Mouse (Mus musculus): Measurements from ENCODE around the gene Tnrc6c. TPM values are rescaled to one million over a fixed set of nuclear protein-coding genes. Genes with fewer than 3 reads are reported as not detected.
"Not testable (repeated sequence)": the region's sequence is repeated elsewhere in the genome, so short reads cannot be mapped to it uniquely, and the experiment has no call there.

Gene Tnrc6c
- total RNA-seq, 2 experiments from 2014 or later: 20.5 to 25.8 TPM

DNA sequence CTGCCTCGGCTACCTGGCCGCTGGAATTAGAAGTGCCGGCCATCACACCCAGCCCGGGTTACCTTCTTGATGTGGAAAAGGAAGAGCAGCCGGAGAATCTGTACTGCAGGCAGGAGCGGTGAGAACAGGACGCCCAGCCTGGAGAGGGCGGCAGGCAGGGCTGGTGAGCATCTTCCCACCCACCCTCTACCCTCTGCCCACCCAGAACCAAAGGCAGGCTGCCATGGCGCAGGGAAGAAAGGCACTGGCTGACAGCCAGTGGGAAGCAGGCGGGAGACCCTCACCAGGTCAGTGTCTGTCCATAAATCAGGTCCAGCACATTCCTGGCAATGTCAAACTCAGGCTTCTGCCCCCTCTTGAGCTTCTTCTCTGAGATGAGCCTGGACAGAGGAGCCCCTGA, 116.3 kb downstream of the Tnrc6c start:
- no peak for DNase-seq

DNA sequence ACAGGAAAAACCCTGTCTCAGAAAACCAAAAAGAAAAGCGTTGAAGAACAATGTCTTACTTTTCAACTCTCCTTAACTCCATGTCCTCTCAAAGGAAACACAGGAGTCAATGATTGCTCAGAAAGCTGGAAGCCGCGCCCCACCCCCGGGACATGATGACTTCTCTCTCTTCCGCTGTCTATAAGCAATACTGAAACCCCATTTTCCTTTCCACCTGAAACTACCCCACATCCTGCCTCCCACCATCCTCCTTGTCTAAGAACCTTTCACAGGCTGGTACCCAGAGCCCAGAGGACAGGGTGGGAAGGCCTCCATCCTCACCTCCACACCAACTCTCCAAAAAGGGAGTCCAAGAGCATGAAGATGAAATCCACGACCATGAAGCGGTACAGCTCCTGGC, 118.3 kb downstream of the Tnrc6c start:
- no peak for DNase-seq

DNA sequence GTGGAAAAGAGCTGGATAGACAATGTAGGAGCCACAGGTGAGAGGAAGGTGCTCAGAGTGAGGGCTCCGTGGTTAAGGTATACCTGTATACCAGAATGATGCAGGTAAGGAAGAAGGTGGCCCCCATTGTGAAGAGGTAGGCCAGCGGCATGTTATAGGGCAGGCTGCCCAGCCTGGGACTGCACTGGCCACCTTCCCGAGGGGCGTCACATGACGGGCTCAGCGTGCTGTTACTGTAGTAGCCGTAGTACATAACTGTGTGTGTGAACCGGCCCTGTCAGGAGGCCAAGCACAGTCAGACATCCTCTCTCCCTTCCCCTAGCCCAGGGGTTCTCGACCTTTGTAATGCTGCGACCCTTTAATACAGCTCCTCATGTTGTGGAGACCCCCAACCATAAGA, 120.8 kb downstream of the Tnrc6c start:
- no peak for DNase-seq

DNA sequence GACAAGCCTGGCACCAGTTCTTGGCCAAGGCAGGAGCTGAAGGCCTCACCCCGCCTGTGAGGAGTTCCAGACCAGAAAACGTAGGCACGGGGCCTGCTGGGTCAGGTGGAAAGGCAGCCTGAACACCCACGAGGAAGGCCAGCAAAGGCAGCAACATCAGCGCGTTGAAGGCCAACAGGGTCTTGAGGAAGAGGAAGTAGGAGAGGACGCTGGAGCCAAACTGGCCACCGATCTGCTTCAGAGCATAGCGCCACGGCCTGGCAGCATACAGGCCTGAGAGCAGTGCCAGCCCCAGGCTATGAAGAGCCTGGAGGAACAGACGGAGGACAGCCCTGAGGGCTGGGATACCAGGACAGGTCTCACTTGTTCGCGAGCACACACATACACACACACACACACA, 121.5 kb downstream of the Tnrc6c start:
- no peak for DNase-seq

DNA sequence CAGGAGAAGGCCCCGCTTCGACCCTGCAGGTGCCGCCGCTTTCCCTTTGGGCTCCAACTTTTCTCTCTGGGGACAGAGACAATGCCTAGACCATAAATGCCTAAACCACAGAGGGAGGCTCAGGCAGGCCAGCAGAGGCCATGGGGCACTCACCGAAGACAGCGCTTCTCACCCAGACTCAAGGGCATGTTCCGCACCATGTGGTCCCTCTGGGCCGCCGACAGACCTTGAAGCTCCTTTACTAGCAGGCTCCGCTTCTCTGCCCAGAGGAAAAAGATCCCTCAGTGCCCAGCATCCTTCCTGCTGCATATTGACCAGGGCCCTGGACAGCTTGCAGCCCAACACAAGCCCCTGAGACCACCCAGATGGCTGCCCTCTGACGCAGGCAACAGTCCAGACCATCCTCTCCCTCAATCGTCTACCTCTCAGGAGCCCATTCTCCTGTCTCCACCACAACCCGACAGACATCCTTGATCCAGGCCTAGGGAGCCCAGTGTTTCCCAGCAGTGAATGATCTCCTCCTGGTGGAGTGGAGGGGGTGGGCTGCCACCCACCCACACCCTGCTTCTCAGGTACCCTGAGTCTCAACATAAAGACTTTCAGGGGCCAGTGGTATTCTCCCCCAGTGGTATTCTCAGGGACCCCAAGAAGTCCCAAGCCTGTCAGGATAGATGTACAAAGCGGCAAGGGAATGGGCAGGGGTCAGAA, 122.2 kb downstream of the Tnrc6c start:
- no peak for DNase-seq

DNA sequence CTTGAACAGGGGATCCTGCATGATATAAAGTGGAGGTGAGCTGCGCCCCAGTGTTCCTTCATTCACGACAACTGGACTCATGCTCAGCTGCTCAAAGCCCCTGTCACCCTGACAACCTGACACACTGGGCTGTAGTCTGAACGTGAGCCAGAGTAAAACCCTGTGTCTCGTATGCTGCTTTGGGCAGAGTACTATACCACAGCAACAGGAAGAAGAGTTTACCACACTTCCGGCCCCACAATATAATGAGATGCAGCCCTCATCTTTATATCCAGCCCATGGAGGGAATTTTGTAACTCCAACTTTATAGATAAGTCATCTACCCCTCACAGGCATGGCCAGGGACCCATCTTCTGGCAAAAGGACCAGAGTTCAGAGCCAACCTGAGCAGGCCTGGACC, 123.0 kb downstream of the Tnrc6c start:
- DNase-seq: no peak

DNA sequence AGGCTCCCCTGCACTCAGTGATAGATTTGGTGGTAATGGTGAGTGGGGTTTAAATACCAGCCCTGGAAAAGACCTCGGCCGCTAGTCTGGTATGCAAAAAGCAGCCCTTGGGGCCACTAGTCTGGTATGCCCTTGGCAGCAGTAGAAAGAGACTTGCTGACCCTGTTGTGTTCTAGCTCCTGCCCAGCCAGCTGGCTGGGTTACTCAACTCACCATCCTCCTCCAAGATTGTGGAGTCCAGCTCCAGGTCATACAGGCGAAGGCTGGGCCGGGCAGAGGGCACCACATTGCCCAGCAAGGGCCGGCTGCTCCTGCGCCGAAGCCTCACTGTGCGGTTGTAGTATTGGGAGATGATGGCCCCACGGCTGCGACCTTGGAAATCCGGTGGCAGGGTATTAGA, 123.9 kb downstream of the Tnrc6c start:
- no peak for DNase-seq

DNA sequence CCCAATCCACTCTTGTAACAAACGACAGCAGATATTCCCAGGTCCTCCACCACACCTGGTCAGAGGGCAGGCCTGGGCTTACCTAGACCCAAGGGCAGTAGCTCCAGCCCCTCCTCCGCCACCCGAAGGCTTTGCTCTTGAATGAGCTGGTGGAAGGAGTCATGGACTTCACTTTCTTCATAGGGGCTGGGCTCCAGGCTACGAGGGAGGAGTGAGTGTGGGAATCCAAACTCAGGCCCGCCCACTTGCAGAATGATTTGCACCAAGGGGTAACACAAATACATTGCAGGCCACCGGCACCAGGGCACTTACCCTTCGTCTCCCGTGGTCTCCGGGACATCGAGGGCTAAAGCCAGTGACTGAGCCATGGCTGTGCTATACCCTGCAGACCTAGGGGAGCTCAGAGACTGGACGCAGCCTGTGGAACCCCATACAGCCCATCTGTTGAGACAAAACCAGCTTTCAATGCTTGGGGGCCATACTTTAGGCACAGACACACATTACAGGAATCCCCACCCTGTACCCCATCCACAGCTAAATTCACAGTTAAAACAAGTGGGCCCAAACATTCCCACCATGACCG, 124.9 kb downstream of the Tnrc6c start:
- DNase-seq: no peak

DNA sequence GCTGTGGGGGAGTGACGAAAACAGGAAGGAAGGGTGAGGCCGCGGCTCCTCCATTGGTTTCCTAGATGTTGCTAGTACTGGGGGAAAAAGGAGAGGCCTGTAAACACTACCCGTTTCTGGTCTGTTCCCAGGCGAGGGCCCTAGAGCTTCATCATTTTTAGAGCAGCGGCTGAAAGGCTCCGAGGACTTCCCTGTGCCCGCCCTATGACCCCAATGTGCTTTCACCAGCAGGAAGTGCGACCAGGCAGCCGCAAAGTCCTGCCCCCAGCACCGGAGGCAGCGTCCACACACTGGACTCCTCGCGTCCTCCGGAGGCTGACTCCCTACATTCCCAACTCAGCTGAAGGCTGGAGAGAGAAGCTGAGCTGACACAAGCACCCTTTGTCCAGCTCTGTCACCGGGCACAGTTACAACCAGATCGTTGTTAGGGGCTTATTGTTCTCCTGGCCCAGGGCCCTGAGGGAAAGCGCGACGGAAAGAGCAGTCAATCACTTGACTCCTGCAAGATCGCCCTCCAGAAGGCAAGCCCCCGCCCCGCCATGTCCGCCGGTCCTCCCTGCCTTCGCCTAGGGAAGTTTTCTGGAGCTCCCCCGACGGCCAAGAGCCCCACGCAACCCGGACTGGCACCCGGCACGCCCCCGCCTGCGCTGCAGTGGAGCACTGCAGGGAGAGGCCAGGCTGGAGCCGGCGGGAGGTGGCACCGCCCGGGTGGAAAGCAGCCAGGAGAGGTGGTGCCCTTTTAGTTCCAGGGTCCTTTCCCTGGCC, 125.5 kb downstream of the Tnrc6c start:
- peak; percentile 64 for DNase-seq

DNA sequence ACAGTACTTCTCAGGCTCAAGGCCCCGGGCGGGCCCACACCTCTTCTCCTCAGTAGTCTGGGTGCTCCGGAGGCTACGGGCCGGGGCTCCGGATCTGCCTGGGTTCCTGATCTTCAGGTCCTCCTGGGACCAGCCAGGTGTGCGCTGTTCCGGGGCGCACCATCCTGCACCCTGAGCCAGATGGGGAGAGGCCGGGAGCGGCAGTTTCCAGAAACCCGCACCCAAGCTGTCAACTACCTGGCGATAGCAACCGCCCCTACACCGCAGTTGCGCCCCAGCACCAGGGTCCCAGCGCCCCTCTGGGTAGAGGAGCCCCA, 126.1 kb downstream of the Tnrc6c start:
- no peak for DNase-seq

DNA sequence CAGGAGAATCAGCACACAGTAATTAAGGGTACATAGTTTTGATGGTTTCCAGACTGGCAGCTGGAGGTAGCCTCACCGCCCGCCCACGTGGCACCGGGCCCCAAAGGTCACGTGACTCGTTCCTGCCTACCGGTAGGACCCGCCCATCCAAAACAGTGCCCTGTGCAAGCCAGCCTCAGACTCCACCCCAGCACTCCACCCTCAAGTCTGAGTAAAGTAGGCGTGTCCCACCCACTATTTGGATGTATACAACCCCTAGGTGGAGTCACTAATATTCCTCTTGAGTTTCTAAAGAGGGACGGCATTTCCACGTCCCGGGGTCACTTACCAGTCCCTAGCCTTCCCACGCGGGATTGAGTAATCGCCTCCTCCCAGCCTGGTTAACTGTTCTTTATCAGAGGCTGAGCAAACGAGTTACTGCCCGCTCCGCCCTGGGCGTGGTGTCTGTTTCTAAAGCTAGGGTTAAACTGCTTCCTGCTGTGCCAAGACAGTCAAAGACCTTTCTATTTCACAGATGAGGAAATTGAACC, 126.6 kb downstream of the Tnrc6c start:
- DNase-seq: peak; percentile 82

DNA sequence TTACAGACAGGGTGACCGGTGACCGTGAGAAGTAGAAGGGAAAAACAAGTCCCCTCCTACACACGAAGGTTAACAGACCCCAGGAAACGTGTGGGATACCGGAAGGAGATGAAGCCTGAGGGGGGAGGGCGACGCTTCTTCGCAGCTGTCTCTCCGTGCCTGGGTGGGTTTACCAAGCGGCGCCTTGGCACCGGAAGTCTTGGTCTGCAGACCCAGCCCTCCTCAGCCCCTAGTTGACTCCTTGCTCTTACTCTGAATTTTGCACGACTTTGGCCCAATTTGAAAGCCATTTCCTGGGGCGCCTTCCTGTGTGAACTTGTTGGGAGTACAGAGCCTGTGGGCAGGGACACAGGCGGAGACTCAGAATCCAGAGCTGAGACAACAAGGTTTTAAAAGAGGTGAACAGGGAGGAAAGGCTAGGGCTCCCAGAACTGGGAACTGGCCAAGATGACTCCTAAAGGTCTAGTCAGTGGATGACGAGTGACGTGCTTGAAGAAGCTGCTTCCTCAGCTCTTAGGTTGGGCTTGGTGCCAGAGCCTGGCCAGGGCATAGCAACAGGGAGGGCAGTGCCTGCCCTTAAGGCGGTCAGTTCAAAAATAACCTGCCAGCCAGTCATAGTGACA, 127.2 kb downstream of the Tnrc6c start:
- DNase-seq: peak; percentile 64

DNA sequence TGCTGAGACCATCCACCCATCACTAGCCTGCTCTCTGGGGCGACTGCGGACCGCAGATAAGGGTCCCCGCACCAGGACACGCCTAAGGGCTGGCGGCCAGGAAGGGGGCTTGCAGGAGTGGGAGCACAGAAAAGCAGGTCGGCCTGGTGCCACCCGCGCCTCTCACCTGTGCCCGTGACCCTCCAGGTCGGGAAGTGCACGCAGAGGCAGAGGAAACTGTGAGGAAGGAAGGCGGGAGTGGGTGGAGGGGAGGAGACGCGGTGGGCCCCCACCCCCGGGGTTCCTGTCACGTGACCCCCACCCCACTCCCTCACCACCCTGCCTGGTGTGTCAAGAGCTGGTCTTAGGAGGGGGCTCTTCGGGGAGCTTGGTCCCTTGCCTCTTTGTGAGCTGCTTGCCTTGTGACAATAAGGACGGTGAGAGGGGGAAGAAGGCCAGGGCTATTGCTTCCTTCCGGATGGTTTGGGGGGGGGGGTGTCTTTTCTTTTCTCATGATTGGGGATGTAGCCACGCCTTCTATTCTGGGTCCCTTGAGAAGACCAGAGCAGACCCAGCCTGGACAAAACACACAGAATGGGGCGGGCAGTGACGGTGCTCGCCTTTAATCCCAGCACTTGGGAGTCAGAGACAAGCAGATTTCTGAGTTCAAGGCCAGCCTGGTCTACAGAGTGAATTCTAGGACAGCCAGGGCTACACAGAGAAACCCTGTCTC, 128.1 kb downstream of the Tnrc6c start, which contains the start of the genes Tmc8 and Tmc6:
TSS of gene Tmc8 (plus strand) at position 84 of the 712 bp plus-strand sequence.
TSS of gene Tmc6 (minus strand) at position 206 of the 712 bp plus-strand sequence.
- no peak for DNase-seq

DNA sequence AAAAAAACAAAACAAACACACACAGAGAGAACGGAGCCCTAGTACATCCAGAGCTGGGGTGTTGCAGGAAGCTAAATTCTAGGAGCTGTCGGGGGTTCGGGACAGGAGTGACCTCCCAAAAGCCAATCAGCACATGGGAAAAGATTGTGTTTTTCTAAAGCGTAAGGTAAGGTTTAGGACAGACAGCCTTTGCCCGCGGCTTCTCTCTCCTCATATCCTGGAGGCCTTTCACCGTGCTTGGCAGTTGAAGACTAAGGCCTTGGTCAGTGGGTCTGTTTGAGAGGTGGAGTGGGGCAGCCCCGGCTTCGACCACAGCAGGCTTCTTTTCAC, 128.6 kb downstream of the Tnrc6c start:
- no peak for DNase-seq

DNA sequence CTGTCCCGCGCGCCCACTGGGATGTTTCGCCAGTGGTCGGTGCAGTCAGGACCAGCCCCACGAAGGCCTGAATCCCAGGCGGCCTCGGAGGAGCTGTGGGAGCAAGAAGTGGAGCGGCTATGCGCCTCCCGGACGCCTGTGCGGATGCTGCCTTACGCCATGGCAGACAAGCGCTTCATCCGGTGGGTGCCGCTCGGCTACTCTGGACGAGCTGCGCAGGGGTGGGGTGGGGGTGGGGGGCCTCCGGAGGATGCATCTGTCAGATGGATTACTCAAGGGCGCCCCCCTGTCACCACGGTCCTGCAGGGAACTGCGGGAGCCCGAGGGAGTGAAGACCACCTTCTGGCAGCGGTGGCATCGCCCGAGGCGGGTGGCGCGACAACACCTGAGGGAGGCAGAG, 129.0 kb downstream of the Tnrc6c start:
- peak; percentile 67 for DNase-seq

DNA sequence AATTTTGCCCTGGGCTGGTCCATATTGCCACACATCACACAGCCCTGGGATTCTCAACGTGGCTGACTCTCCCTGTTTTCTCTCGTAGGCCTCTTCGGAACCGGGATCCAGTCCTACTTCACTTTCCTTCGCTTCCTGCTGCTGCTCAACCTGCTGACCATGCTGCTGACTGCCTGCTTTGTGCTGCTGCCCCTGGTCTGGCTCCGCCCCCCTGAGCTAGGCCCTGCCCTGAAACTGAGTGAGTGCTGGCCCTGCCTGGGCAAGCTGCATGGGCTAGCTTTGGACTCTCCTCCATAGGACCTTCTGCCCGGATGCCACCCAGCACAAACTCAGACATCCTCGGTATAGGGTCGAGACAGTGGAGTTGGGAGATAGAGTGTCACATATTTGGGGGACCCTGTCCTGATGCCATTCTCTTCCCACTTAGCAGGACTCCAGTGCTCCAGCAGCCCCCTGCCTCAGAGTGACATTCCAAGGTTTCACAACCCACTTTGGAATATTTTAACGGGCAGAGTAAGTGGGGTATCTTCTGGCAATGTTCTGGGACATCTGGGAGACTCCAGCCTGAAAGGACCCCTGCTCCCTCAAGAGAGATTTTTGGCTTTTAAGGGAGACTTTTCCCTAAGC, 129.7 kb downstream of the Tnrc6c start:
- no peak for DNase-seq

DNA sequence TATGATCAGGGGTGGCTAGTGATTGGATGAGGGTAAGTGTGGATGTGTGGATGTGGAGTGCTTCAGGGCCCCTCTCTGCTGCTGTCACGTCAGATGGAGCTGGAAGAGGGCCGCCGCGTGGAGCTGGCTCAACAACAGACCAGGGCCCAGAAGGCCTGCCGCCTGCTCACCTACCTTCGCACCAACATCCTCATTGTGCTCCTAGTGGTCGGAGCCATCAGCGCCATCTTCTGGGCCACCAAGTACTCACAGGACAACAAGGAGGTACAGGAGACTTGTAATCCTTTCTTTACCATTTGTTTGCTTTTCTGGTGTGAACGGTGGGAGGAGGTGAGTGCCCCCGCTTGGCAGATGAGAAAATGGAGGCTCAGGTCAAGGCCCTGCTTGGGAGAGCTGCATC, 132.2 kb downstream of the Tnrc6c start:
- peak; percentile 55 for DNase-seq

DNA sequence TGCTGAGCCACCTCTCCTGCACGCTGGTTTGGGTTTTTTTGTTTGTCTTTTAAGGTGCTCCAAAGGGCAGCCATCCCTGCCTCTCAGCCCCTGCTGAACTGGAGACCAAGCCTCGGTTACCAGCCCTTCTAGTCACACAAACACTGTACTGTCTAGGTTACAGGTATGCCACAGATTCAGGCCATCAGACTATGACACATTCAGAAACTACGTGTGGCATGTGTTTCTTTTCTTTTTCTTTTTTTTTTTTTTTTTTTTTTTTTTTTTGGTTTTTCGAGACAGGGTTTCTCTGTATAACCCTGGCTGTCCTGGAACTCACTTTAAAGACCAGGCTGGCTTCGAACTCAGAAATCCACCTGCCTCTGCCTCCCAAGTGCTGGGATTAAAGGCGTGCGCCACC, 134.4 kb downstream of the Tnrc6c start:
- not testable (repeated sequence) for DNase-seq

DNA sequence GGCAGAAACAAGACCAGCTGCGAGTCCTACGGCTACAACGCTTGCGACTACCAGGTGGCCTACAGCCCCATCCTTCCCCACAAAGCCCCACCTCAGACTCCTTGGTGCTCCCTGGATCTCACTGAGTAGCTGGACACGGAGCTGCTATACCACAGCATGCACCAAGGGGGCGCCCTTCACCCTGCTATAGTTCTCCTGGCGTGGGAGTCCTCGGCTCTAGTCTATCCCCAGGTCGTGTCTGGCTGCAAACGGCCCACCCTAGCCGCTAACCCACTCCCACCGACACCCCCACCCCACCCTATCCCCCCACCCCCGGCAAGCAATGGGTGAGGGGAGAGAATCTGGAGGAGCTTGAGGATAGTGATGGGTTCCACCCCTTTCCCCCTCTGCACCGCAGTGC, 136.2 kb downstream of the Tnrc6c start:
- DNase-seq: peak; percentile 79

DNA sequence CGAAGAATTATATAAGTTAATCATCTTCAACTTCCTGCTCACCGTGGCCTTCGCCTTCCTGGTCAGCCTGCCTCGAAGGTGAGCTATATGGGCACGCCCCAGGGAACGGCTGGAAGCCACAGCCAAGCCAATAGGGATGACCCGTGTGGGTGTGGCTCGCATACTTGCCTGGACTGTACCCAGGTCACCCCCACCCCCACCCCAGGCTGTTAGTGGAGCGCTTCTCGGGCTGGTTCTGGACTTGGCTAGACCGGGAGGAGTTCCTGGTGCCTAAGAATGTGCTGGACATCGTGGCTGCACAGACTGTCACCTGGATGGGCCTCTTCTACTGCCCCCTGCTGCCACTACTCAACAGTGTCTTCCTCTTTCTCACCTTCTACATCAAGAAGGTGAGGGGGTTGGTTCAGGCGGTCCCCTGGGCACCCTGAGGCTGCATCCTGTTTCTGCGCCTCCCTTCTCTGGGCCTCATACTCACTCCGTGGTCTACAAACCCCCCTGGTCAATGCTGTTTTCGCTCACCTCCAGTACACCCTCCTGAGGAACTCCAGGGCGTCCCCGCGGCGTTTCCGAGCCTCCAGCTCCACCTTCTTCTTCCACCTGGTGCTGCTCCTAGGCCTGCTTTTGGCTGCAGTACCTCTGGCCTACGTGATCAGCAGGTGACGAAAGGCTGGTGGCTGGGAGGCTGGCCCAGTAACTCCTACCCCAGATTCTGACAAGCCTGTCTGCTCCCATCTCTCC, 136.8 kb downstream of the Tnrc6c start:
- DNase-seq: no peak

DNA sequence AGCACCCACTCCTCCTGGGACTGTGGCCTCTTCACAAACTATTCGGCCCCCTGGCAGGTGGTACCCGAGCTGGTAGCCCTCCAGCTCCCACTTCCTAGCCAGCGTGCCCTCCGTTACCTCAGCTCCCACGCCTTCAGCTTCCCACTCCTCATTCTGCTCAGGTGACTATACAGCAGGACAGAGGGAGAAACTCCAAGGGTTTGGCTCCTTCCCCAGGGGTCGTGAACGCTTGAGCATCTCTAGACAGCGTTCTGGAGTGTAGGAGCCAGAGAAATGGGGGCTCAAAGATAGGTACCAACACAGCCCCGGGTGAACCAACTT, 137.3 kb downstream of the Tnrc6c start:
- DNase-seq: no peak
